Mouse (Mus musculus): ENCODE measurements around the gene Fbxo28. TPM values are rescaled to one million over a fixed set of nuclear protein-coding genes. Genes with fewer than 3 reads are reported as not detected.

The Fbxo28 gene
- polyA plus RNA-seq, 1 experiment from 2014 or later = 11.5 TPM

GRCm38 (mm10) chr1:182369435-182369834, 28.0 kb upstream of the Fbxo28 start:
- 14% methylated on average over 4 of the region's 4 CpGs for WGBS (ENCODE audit: insufficient replicate concordance)
- no peaks in the 10 kb centered on the region for H3K4me1 ChIP-seq
- no peaks in the 10 kb centered on the region for H3K36me3 ChIP-seq
- H3K27ac ChIP-seq = no peak overlapping the region
- peaks cover 65% of the 10 kb centered on the region for H3K27me3 ChIP-seq (replicated peaks)
- no peaks in the 10 kb centered on the region for H3K9me3 ChIP-seq (replicated peaks)
- no peak for ATAC-seq
- H3K9ac ChIP-seq = no peak overlapping the region
- H3K4me2 ChIP-seq = no peak overlapping the region
- no peak overlapping the region for H3K4me3 ChIP-seq

GRCm38 (mm10) chr1:182368782-182369181, 27.4 kb upstream of the Fbxo28 start:
- Histone ChIP-seq H3K9ac (no peak overlapping the region), H3K9me3 (replicated peaks) (no peaks in the 10 kb centered on the region), H3K27ac (no peak overlapping the region), H3K4me3 (no peak overlapping the region), H3K27me3 (replicated peaks) (peaks cover 60% of the 10 kb centered on the region), H3K4me1 (no peaks in the 10 kb centered on the region), H3K4me2 (no peak overlapping the region), H3K36me3 (no peaks in the 10 kb centered on the region)
- no peak for ATAC-seq
- 33% methylated on average over 8 of the region's 8 CpGs for WGBS (ENCODE audit: insufficient replicate concordance)

GRCm38 (mm10) chr1:182368309-182368708, 26.9 kb upstream of the Fbxo28 start:
- H3K4me2 ChIP-seq = no peak overlapping the region
- no peak for ATAC-seq

GRCm38 (mm10) chr1:182363683-182364404, 22.4 kb upstream of the Fbxo28 start:
- WGBS (ENCODE audit: insufficient replicate concordance) = 51% methylated on average over 12 of the region's 12 CpGs
- ATAC-seq = no peak
- Histone ChIP-seq H3K4me2 (no peak overlapping the region), H3K4me3 (no peak overlapping the region), H3K27me3 (replicated peaks) (peaks cover 29% of the 10 kb centered on the region), H3K9ac (no peak overlapping the region), H3K36me3 (no peaks in the 10 kb centered on the region), H3K9me3 (replicated peaks) (no peaks in the 10 kb centered on the region), H3K27ac (no peak overlapping the region), H3K4me1 (0 out of 2 replicates have a peak, but pooled peaks cover 7% of the 10 kb centered on the region)

More at GRCm38 (mm10) chr1:182368309-182368708, 26.9 kb upstream of the Fbxo28 start:
- WGBS (ENCODE audit: insufficient replicate concordance) = 69% methylated on average over 7 of the region's 7 CpGs
- Histone ChIP-seq H3K27ac (no peak overlapping the region), H3K4me1 (no peaks in the 10 kb centered on the region), H3K9me3 (replicated peaks) (no peaks in the 10 kb centered on the region), H3K4me3 (no peak overlapping the region), H3K27me3 (replicated peaks) (peaks cover 56% of the 10 kb centered on the region), H3K36me3 (no peaks in the 10 kb centered on the region), H3K9ac (no peak overlapping the region)

DNA sequence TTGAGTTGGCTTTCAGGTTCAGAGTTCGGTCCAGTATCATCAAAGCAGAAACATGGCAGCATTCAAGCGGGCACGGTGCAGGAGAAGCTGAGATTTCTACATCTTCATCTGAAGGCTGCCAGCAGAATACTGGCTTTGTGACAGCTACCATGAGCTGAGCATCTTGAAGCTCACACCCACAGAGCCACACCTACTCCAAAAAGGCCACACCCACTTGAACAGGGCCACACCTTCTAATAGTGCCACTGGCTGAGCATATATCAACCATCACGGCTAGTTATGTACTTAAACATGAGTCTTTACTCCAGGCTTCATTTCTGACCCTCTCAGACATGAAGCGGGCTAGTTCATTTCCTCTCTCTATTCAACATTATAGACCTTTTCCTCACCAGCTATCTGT, 21.3 kb upstream of the Fbxo28 start:
- 82% methylated on average over 5 of the region's 5 CpGs for WGBS (ENCODE audit: insufficient replicate concordance)
- H3K4me1 ChIP-seq = 0 out of 2 replicates have a peak, but pooled peaks cover 7% of the 10 kb centered on the region
- ATAC-seq = peak; percentile 68
- H3K27ac ChIP-seq = no peak overlapping the region
- H3K9ac ChIP-seq = no peak overlapping the region
- peaks cover 18% of the 10 kb centered on the region for H3K27me3 ChIP-seq (replicated peaks)
- H3K36me3 ChIP-seq = no peaks in the 10 kb centered on the region
- no peak overlapping the region for H3K4me2 ChIP-seq
- H3K4me3 ChIP-seq = no peak overlapping the region
- no peaks in the 10 kb centered on the region for H3K9me3 ChIP-seq (replicated peaks)

- H3K9ac ChIP-seq = no peak overlapping the region
- no peaks in the 10 kb centered on the region for H3K27me3 ChIP-seq (replicated peaks)
- H3K4me2 ChIP-seq = no peak overlapping the region
- no peak overlapping the region for H3K27ac ChIP-seq
- H3K4me1 ChIP-seq = 0 out of 2 replicates have a peak, but pooled peaks cover 7% of the 10 kb centered on the region
- no peaks in the 10 kb centered on the region for H3K36me3 ChIP-seq
- no peaks in the 10 kb centered on the region for H3K9me3 ChIP-seq (replicated peaks)
- 54% methylated on average over 1 of the region's 1 CpGs for WGBS (ENCODE audit: insufficient replicate concordance)
- H3K4me3 ChIP-seq = no peak overlapping the region
- ATAC-seq = no peak
These were observed 16.7 kb upstream of the Fbxo28 start for GRCm38 (mm10) chr1:182358133-182358532.

DNA sequence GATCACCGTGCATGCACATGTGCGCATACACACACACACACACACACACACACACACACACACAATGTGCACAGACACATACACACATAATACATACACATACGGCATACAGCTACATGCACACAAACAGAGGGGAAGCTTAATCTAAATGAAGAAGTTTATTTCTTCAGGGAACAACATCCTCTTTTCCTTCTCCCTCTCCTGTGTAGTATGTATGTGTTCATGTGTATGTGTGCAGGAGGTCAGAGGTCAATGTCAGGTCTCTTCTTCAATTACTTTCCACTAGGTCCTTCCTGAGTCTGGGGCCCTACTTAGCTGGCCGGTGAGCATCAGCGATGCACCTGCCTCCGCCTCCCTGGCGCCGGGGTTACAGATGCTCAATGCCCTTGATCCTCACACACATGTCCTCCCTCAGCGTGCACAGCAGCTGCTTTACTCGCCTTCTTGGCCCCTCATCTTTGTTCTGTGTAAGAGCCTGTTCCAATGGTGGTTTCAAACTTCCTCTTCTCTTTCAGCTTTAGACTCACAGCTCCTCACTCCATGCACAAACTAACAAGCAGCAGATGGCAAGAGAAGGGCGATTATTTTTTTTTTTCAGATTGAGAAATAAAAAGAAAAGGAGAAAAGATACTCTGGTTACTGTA, 13.2 kb upstream of the Fbxo28 start:
- Histone ChIP-seq H3K4me3 (no peak overlapping the region), H3K27me3 (replicated peaks) (no peaks in the 10 kb centered on the region), H3K27ac (no peak overlapping the region), H3K36me3 (no peaks in the 10 kb centered on the region), H3K9me3 (replicated peaks) (no peaks in the 10 kb centered on the region), H3K4me2 (no peak overlapping the region), H3K9ac (no peak overlapping the region), H3K4me1 (no peaks in the 10 kb centered on the region)
- no peak for ATAC-seq
- 68% methylated on average over 11 of the region's 11 CpGs for WGBS (ENCODE audit: insufficient replicate concordance)

- no peaks in the 10 kb centered on the region for H3K9me3 ChIP-seq (replicated peaks)
- no peaks in the 10 kb centered on the region; the same call in 1 of the 2 replicates for H3K27me3 ChIP-seq (replicated peaks)
- no peak overlapping the region for H3K4me3 ChIP-seq
- 39% methylated on average over 6 of the region's 6 CpGs for WGBS (ENCODE audit: insufficient replicate concordance)
- H3K27ac ChIP-seq = no peak overlapping the region
- no peaks in the 10 kb centered on the region for H3K4me1 ChIP-seq
- peak; percentile 59 for ATAC-seq
- no peak overlapping the region for H3K9ac ChIP-seq
- no peaks in the 10 kb centered on the region for H3K36me3 ChIP-seq
- no peak overlapping the region for H3K4me2 ChIP-seq
These were observed 8.1 kb upstream of the Fbxo28 start for GRCm38 (mm10) chr1:182349557-182349956.

- WGBS (ENCODE audit: insufficient replicate concordance) = 50% methylated on average over 5 of the region's 5 CpGs
- H3K36me3 ChIP-seq = no peaks in the 10 kb centered on the region
- ATAC-seq = no peak
- H3K4me3 ChIP-seq = no peak overlapping the region
- no peak overlapping the region for H3K4me2 ChIP-seq
- no peaks in the 10 kb centered on the region; the same call in 1 of the 2 replicates for H3K27me3 ChIP-seq (replicated peaks)
- H3K27ac ChIP-seq = no peak overlapping the region
- no peaks in the 10 kb centered on the region for H3K9me3 ChIP-seq (replicated peaks)
- peaks cover 5% of the 10 kb centered on the region; the same call in 1 of the 2 replicates for H3K4me1 ChIP-seq
- H3K9ac ChIP-seq = no peak overlapping the region
These were observed 5.1 kb upstream of the Fbxo28 start for GRCm38 (mm10) chr1:182346491-182346890.

- Histone ChIP-seq H3K4me1 (peaks cover 5% of the 10 kb centered on the region; the same call in 1 of the 2 replicates), H3K9ac (no peak overlapping the region), H3K36me3 (no peaks in the 10 kb centered on the region), H3K4me3 (no peak overlapping the region), H3K27ac (no peak overlapping the region), H3K4me2 (no peak overlapping the region), H3K27me3 (replicated peaks) (no peaks in the 10 kb centered on the region; the same call in 1 of the 2 replicates), H3K9me3 (replicated peaks) (no peaks in the 10 kb centered on the region)
- ATAC-seq = no peak
- WGBS (ENCODE audit: insufficient replicate concordance) = 60% methylated on average over 2 of the region's 2 CpGs
These were observed 4.4 kb upstream of the Fbxo28 start for GRCm38 (mm10) chr1:182345857-182346256.

DNA sequence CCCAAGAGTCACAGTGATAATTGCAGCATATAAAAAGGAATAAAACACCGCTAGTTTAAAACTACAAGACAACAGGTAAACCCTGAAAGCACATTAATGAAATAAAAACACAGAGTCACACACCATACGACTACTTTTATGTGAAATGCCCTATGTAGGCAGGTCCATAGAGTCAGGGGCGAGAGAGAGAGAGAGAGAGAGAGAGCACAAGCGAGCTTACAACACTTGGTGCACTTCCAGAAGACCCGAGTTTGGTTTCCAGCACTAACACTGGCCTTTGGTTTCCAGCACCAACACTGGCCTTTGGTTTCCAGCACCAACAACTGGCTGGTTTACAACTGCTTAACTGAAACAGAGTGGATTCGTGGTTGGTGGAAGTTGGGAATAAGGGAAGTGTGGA, 564 bp upstream of the Fbxo28 start:
- H3K9me3 ChIP-seq (replicated peaks) = no peaks in the 10 kb centered on the region
- H3K36me3 ChIP-seq = peaks cover 3% of the 10 kb centered on the region; the same call in 1 of the 2 replicates
- 34% methylated on average over 6 of the region's 6 CpGs for WGBS (ENCODE audit: insufficient replicate concordance)
- peak overlapping the region; percentile 97 for H3K9ac ChIP-seq
- no peak for ATAC-seq
- peaks cover 22% of the 10 kb centered on the region for H3K4me1 ChIP-seq
- H3K27ac ChIP-seq = 0 out of 2 replicates have a peak overlapping the region, but pooled peaks have one; percentile 83
- peak overlapping the region; percentile 97 for H3K4me2 ChIP-seq
- H3K4me3 ChIP-seq = peak overlapping the region; percentile 95
- no peaks in the 10 kb centered on the region for H3K27me3 ChIP-seq (replicated peaks)

GRCm38 (mm10) chr1:182340281-182340680, 1.1 kb downstream of the Fbxo28 start:
- Histone ChIP-seq H3K9me3 (replicated peaks) (no peaks in the 10 kb centered on the region), H3K4me3 (peak overlapping the region; percentile 95), H3K27me3 (replicated peaks) (no peaks in the 10 kb centered on the region), H3K4me1 (peaks cover 22% of the 10 kb centered on the region), H3K9ac (peak overlapping the region; percentile 97), H3K36me3 (peaks cover 3% of the 10 kb centered on the region; the same call in 1 of the 2 replicates), H3K27ac (no peak overlapping the region), H3K4me2 (peak overlapping the region; percentile 97)
- no peak for ATAC-seq
- WGBS (ENCODE audit: insufficient replicate concordance) = 30% methylated on average over 7 of the region's 7 CpGs

Measured in liver, embryonic 12.5 days (tissue).